1 mouse cellular context compared by ENCODE assay signal in the genomic region with DNA sequence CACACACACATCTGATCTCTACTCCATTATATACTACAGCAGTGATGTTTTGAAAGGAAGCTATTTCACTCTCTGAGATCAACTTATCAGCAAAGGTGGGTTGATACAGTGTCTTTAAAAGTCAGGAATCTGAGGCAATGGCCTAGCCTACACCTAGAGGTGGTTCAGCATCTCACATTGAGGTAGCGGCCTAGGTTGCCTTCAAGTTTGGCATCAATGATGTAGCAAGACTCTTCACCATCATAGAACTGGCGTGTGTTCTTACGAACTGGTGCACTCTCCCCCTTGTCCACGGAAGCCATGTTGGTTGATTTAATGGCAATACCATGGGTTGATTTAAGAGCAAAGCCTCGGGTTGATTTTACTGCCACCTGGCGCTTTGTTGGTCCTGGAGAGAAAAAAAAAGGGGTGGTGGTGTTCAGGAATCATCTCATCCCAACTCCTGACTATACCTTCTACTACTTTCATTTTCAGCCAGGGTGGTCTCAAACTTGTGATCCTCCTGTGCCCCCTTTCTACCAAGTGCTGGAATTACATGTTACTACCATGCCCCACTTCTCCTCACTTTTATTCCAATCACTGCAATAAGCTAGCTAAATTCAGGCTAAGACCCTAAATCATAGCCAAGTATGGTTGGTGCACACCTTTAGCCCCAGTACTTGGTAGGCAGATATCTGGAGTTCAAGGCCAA.
TF ChIP-seq lines count a peak whose summit lies in the region.

No protein-coding gene starts in this region.

TF ChIP-seq in ES-E14, 5 proteins besides CTCF, POLR2A, EP300 and RAD21:
- TF ChIP-seq HCFC1 (IDR thresholded peaks at IDR 0.05; ENCODE audit: borderline replicate concordance, insufficient read depth, low read length) (no peak), CHD2 (IDR thresholded peaks at IDR 0.05; ENCODE audit: low read depth, low read length) (no peak), ZNF384 (IDR thresholded peaks at IDR 0.05; ENCODE audit: low read depth, low read length) (0 out of 2 replicates have a peak, but pooled peaks have one; percentile 28), MAFK (IDR thresholded peaks at IDR 0.05; ENCODE audit: insufficient read depth, low read depth, low read length) (no peak)
